Mouse (Mus musculus): Measurements from ENCODE around the gene Cd27. TPM values are rescaled to one million over a fixed set of nuclear protein-coding genes. Genes with fewer than 3 reads are reported as not detected.

Gene Cd27
- polyA plus RNA-seq, 1 experiment from 2014 or later, result 0.91 TPM

DNA sequence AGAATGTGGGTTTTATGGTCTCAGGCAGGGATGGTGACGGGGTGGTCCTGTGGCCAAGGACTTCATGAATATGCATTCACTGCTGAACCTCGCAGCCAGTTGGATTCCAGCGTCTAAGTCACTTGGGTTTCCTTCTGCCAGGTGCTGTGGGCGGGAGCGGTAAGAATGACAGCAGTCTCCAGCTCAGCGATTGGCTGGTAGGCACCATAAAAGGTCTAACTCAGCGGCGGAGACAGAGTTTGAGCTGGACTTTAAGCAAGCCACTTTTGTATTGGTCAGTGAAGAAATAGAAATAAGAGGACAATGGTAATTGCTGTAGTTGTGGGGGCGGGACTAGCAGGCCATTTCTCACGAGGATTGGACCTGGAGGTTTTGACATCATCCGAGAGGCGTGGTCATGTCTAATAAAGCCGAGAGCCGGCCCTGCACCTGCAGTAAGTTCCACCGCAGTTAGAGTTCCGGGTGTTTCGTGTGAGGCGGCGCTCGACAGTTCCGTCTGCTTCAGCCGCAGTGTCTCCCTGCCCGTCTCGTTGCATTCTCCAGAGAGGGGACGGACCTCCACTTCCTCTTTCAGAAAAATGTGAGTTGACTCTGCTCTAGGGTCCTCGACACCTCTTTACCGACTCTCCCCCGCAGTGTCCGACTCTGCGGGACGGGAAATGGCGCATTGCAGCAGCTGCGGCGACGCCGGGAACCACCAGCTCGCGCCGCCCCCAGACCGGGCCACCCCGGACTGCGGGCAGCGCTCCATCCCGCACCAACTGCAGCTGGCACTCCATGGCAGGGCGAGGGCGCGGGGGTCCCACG, 21.5 kb downstream of the Cd27 start, which contains the start of gene Vamp1:
Gene Vamp1 (plus strand): TSS at position 404 of the 807 bp plus-strand sequence.
- Histone ChIP-seq H3K27me3 (ENCODE audit: control insufficient read depth, insufficient read depth, low read length) (no peaks in the 10 kb centered on the region), H3K9ac (ENCODE audit: low read length) (peak within 1 kb of the TSS; percentile 73), H3K36me3 (ENCODE audit: control insufficient read depth, insufficient read depth, low read length) (no peaks in the 10 kb centered on the region), H3K4me3 (ENCODE audit: low read depth, low read length) (peak within 1 kb of the TSS; percentile 68), H3K27ac (replicated peaks) (peak within 1 kb of the TSS; percentile 69), H3K4me1 (replicated peaks; ENCODE audit: control insufficient read depth, insufficient read depth) (no peaks in the 10 kb centered on the region; the same call in 1 of the 2 replicates), H3K4me2 (replicated peaks; ENCODE audit: low read depth) (peak within 1 kb of the TSS; percentile 98), H3K9me3 (ENCODE audit: control insufficient read depth, low read length) (no peaks in the 10 kb centered on the region)
- DNase-seq (ENCODE audit: low spot score) (peak; percentile 96), ATAC-seq (ENCODE audit: low FRiP score, low TSS enrichment) (peak; percentile 99)
- under 1% methylated on average over 48 of the region's 48 CpGs for WGBS
- TF ChIP-seq EP300 (optimal IDR thresholded peaks at IDR 0.05) (no peak), CTCF (IDR thresholded peaks at IDR 0.05; ENCODE audit: low read depth) (no peak)

DNA sequence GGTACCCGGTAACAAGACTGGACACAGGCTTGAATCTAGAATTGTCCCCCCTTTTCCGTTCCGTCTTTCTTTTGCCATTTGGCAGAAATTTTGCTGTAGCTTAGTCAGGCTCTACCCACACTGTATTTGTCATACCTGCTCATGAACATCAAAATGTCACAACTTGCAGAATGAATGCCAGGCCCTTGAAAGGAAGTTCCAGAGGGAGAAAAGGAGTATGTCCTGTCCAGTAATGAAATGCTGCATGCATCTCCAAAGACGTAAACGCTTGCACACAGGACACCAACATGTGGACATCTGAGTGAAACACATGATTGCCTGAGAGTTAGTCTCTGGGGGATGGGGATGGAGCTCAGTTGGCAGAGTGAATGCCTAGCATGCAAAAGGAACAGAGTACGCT, 23.1 kb downstream of the Cd27 start:
- Histone ChIP-seq H3K4me3 (ENCODE audit: low read depth, low read length) (no peak overlapping the region), H3K4me1 (replicated peaks; ENCODE audit: control insufficient read depth, insufficient read depth) (no peaks in the 10 kb centered on the region; the same call in 1 of the 2 replicates), H3K9me3 (ENCODE audit: control insufficient read depth, low read length) (no peaks in the 10 kb centered on the region), H3K4me2 (replicated peaks; ENCODE audit: low read depth) (no peak overlapping the region), H3K27me3 (ENCODE audit: control insufficient read depth, insufficient read depth, low read length) (no peaks in the 10 kb centered on the region), H3K27ac (replicated peaks) (no peak overlapping the region), H3K36me3 (ENCODE audit: control insufficient read depth, insufficient read depth, low read length) (no peaks in the 10 kb centered on the region), H3K9ac (ENCODE audit: low read length) (no peak overlapping the region)
- TF ChIP-seq EP300 (optimal IDR thresholded peaks at IDR 0.05) (no peak), CTCF (IDR thresholded peaks at IDR 0.05; ENCODE audit: low read depth) (no peak)
- ATAC-seq (ENCODE audit: low FRiP score, low TSS enrichment) (no peak), DNase-seq (ENCODE audit: low spot score) (no peak)
- 79% methylated on average over 6 of the region's 6 CpGs for WGBS

DNA sequence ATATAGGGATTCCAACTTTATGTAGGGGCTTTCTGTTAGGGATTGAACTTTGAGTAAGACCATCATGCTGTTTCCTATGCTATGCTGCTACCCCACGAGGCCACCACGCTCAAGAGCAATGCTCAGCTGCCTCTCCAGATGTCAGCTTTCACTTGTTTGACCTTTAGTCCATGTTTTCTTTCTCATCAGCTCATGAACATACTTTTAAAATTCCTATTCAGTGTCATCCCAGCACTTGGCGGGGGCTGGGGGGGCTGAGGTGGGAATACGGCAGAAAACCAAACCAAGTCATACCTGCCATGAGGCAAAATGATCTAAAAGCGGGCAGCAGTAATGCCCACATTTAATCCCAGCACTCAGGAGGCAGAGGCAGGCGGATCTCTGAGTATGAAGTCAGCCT, 23.7 kb downstream of the Cd27 start:
- Histone ChIP-seq H3K36me3 (ENCODE audit: control insufficient read depth, insufficient read depth, low read length) (no peaks in the 10 kb centered on the region), H3K4me2 (replicated peaks; ENCODE audit: low read depth) (no peak overlapping the region), H3K9me3 (ENCODE audit: control insufficient read depth, low read length) (no peaks in the 10 kb centered on the region), H3K4me3 (ENCODE audit: low read depth, low read length) (no peak overlapping the region), H3K9ac (ENCODE audit: low read length) (no peak overlapping the region), H3K27ac (replicated peaks) (no peak overlapping the region), H3K27me3 (ENCODE audit: control insufficient read depth, insufficient read depth, low read length) (no peaks in the 10 kb centered on the region), H3K4me1 (replicated peaks; ENCODE audit: control insufficient read depth, insufficient read depth) (no peaks in the 10 kb centered on the region; the same call in 1 of the 2 replicates)
- TF ChIP-seq CTCF (IDR thresholded peaks at IDR 0.05; ENCODE audit: low read depth) (no peak), EP300 (optimal IDR thresholded peaks at IDR 0.05) (no peak)
- DNase-seq (ENCODE audit: low spot score) (no peak), ATAC-seq (ENCODE audit: low FRiP score, low TSS enrichment) (no peak)
- 65% methylated on average over 6 of the region's 6 CpGs for WGBS

DNA sequence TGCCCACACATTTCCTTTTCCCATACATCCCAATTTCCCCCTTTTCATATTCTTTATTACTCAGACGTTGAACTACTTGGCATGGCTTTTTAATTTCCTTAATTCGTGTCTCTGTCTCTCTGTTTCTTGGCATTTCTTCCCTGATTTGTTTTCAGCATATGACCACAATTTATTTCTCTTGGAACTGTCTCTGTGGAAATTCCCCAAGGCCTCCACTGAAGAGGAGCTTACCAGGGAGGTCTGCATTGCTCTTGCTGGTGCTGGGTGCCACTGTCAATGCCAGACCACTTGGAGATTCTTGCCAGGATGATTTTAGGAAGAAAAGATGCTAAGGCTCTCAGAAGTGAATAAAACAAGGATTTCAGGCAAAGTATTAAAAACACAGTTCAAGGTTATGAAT, 24.2 kb downstream of the Cd27 start:
- H3K4me2 ChIP-seq (replicated peaks; ENCODE audit: low read depth), result no peak overlapping the region
- no peaks in the 10 kb centered on the region for H3K36me3 ChIP-seq (ENCODE audit: control insufficient read depth, insufficient read depth, low read length)
- no peak overlapping the region for H3K27ac ChIP-seq (replicated peaks)
- 25% methylated on average over 2 of the region's 2 CpGs for WGBS
- H3K4me3 ChIP-seq (ENCODE audit: low read depth, low read length), result no peak overlapping the region
- H3K4me1 ChIP-seq (replicated peaks; ENCODE audit: control insufficient read depth, insufficient read depth), result no peaks in the 10 kb centered on the region; the same call in 1 of the 2 replicates
- no peak for DNase-seq (ENCODE audit: low spot score)
- no peak overlapping the region for H3K9ac ChIP-seq (ENCODE audit: low read length)
- no peaks in the 10 kb centered on the region for H3K27me3 ChIP-seq (ENCODE audit: control insufficient read depth, insufficient read depth, low read length)
- ATAC-seq (ENCODE audit: low FRiP score, low TSS enrichment), result no peak
- TF ChIP-seq CTCF (IDR thresholded peaks at IDR 0.05; ENCODE audit: low read depth) (no peak), EP300 (optimal IDR thresholded peaks at IDR 0.05) (no peak)
- H3K9me3 ChIP-seq (ENCODE audit: control insufficient read depth, low read length), result no peaks in the 10 kb centered on the region

DNA sequence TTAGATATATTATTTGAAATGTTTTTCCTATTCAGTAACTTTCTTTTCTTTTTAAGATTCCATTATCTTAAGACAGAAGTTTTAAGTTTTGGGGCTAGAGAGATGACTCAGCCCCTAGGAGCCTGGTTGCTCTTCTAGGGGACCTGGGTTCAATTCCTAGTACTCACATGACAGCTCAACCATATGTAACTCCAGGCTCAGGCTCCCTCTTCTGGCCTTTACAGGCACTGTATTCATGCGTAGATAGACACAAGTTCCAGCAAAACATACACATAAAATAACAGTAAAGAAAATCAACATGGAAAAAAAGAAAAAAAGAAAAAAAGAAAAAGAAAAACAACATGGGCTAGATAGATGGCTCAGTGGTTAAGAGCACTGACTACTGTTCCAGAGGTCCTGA, 26.4 kb downstream of the Cd27 start:
- no peak overlapping the region for H3K4me3 ChIP-seq (ENCODE audit: low read depth, low read length)
- 80% methylated on average over 1 of the region's 1 CpGs for WGBS
- H3K9ac ChIP-seq (ENCODE audit: low read length), result no peak overlapping the region
- no peak for DNase-seq (ENCODE audit: low spot score)
- no peak for ATAC-seq (ENCODE audit: low FRiP score, low TSS enrichment)
- no peaks in the 10 kb centered on the region for H3K9me3 ChIP-seq (ENCODE audit: control insufficient read depth, low read length)
- H3K4me2 ChIP-seq (replicated peaks; ENCODE audit: low read depth), result no peak overlapping the region
- no peaks in the 10 kb centered on the region for H3K27me3 ChIP-seq (ENCODE audit: control insufficient read depth, insufficient read depth, low read length)
- TF ChIP-seq EP300 (optimal IDR thresholded peaks at IDR 0.05), result no peak
- peak; percentile 40 for TF ChIP-seq CTCF (IDR thresholded peaks at IDR 0.05; ENCODE audit: low read depth)
- H3K36me3 ChIP-seq (ENCODE audit: control insufficient read depth, insufficient read depth, low read length), result no peaks in the 10 kb centered on the region
- H3K4me1 ChIP-seq (replicated peaks; ENCODE audit: control insufficient read depth, insufficient read depth), result no peaks in the 10 kb centered on the region
- H3K27ac ChIP-seq (replicated peaks), result no peak overlapping the region

DNA sequence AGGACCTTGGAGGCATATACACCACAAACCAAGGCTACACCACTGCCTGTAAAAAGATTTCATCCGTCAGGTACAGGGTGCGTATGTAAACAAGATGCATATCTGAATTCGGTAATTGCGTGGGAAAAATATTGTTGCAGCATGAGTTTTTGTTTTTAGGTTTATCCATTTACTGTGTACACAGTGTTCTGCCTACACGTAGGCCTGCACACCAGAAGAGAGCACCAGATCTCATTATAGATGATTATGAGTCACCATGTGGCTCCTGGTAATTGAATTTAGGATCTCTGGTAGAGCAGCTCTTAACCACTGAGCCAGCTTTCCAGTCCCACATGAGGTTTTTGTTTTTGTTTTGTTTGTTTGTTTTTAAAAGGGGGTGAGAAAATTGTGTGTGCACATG, 39.6 kb downstream of the Cd27 start:
- H3K27ac ChIP-seq (replicated peaks), result no peak overlapping the region
- H3K9ac ChIP-seq (ENCODE audit: low read length), result no peak overlapping the region
- ATAC-seq (ENCODE audit: low FRiP score, low TSS enrichment), result no peak
- H3K4me2 ChIP-seq (replicated peaks; ENCODE audit: low read depth), result no peak overlapping the region
- H3K27me3 ChIP-seq (ENCODE audit: control insufficient read depth, insufficient read depth, low read length), result no peaks in the 10 kb centered on the region
- H3K36me3 ChIP-seq (ENCODE audit: control insufficient read depth, insufficient read depth, low read length), result no peaks in the 10 kb centered on the region
- WGBS, result 75% methylated on average over 5 of the region's 5 CpGs
- no peak overlapping the region for H3K4me3 ChIP-seq (ENCODE audit: low read depth, low read length)
- H3K4me1 ChIP-seq (replicated peaks; ENCODE audit: control insufficient read depth, insufficient read depth), result 0 out of 2 replicates have a peak, but pooled peaks cover 3% of the 10 kb centered on the region
- no peak for TF ChIP-seq EP300 (optimal IDR thresholded peaks at IDR 0.05)
- no peak for TF ChIP-seq CTCF (IDR thresholded peaks at IDR 0.05; ENCODE audit: low read depth)
- no peak for DNase-seq (ENCODE audit: low spot score)
- no peaks in the 10 kb centered on the region for H3K9me3 ChIP-seq (ENCODE audit: control insufficient read depth, low read length)

All from stomach, postnatal 0 days (tissue).